Mouse (Mus musculus) forebrain, embryonic 12.5 days (tissue): ENCODE measurements around the gene Gm21394. TPM values are rescaled to one million over a fixed set of nuclear protein-coding genes. Genes with fewer than 3 reads are reported as not detected.
"Not testable (repeated sequence)": the region's sequence is repeated elsewhere in the genome, so short reads cannot be mapped to it uniquely, and the experiment has no call there.

Experiments used
- ATAC-seq: fragments of 200-750 bp; cut with Nextera tagmentation; 2 replicates; pipeline ENCODE4 v1.8.0; 2017; ENCODE audit warnings: moderate TSS enrichment; ENCODE audit not compliant: low FRiP score
- H3K27ac ChIP-seq: fragments of 300-500 bp; sonication (generic); 2 replicates; pipeline ENCODE4 v1.5.1; 2016; ENCODE audit warnings: mild to moderate bottlenecking
- H3K27me3 ChIP-seq: fragments of 300-500 bp; sonication (generic); 2 replicates; pipeline ENCODE4 v1.6.1; 2016; ENCODE audit warnings: mild to moderate bottlenecking
- H3K36me3 ChIP-seq: fragments of 300-500 bp; sonication (generic); replicated peaks from 2 replicates; pipeline ENCODE4 v1.6.1; 2016; ENCODE audit warnings: mild to moderate bottlenecking
- H3K4me1 ChIP-seq: fragments of 300-500 bp; sonication (generic); 2 replicates; pipeline ENCODE4 v1.6.1; 2016
- H3K4me2 ChIP-seq: fragments of 300-500 bp; sonication (generic); 2 replicates; pipeline ENCODE4 v1.6.1; 2016; ENCODE audit warnings: mild to moderate bottlenecking, moderate library complexity
- H3K4me3 ChIP-seq: fragments of 300-500 bp; sonication (generic); replicated peaks from 2 replicates; pipeline ENCODE4 v1.5.1; 2016; ENCODE audit warnings: mild to moderate bottlenecking
- H3K9ac ChIP-seq: fragments of 300-500 bp; sonication (generic); 2 replicates; pipeline ENCODE4 v1.6.1; 2016; ENCODE audit warnings: mild to moderate bottlenecking
- H3K9me3 ChIP-seq: fragments of 300-500 bp; sonication (generic); 2 replicates; pipeline ENCODE4 v1.6.1; 2016
- WGBS: fragments of 180-500 bp; shearing (Covaris S2); methylation state at CpG from one replicate; pipeline ENCODE4 v1.1.7; 2016; 5-methylcytosine and 5-hydroxymethylcytosine counted together
- polyA plus RNA-seq: library from polyadenylated mRNA; unstranded; fragments of >200 nt; fragmentation: Nextera tagmentation; extraction: Ambion mirVana; gene quantifications from 2 replicates; pipeline ENCODE4 v1.2.1, GENCODE M21; 2016

Gm21394 gene
- not detected in 2 replicates for polyA plus RNA-seq

DNA sequence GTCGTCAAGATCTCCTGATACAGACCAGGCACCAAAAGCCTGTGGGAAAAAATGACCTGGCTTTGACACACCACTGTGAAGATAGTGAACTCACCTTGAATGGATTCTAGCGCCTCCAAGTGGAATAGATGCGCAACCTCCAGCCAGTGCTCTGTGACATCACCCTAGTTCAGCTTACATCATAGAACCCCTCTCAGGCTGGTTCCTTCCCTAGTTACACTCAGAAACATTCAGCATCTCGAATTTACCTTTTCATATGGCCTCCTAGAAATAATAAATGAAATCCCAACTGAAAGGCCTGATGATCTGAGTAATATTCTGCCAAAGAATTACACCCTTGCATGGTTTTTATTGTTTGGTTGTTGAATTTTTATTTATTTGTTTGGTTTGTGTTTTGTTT is at the start of gene Gm21394:
Gm21394 (minus strand) TSS at position 101 of the 400 bp plus-strand sequence.
- H3K36me3 ChIP-seq, H3K4me1 ChIP-seq, H3K27ac ChIP-seq, H3K4me2 ChIP-seq, H3K27me3 ChIP-seq, H3K9ac ChIP-seq, H3K4me3 ChIP-seq, ATAC-seq, H3K9me3 ChIP-seq: not testable (repeated sequence)
- WGBS, result no CpG with 5 or more reads among the region's 4 CpGs

Other genes with a start within 250 kb of the Gm21394 start
- gene Gm21409, start 181.8 kb upstream of the Gm21394 start, polyA plus RNA-seq, result not detected in 2 replicates